Mouse (Mus musculus): ENCODE data around the gene Tlx2. TPM values are rescaled to one million over a fixed set of nuclear protein-coding genes. Genes with fewer than 3 reads are reported as not detected.

Gene Tlx2
- total and polyA plus RNA-seq, 3 experiments: not detected

- TF ChIP-seq UBTF (IDR thresholded peaks at IDR 0.05; ENCODE audit: low read depth, low read length) (no peak), KAT2A (IDR thresholded peaks at IDR 0.05; ENCODE audit: insufficient replicate concordance, low read length) (no peak), ZC3H11A (IDR thresholded peaks at IDR 0.05; ENCODE audit: low read depth, low read length) (no peak), ETS1 (conservative IDR thresholded peaks at IDR 0.05; ENCODE audit: low read depth, low read length) (0 out of 2 replicates have a peak, but pooled peaks have one; percentile 12), HCFC1 (IDR thresholded peaks at IDR 0.05; ENCODE audit: low read depth, low read length) (0 out of 2 replicates have a peak, but pooled peaks have one; percentile 9), IRF4 (IDR thresholded peaks at IDR 0.05; ENCODE audit: low read depth, low read length) (no peak), POLR2A (IDR thresholded peaks at IDR 0.05; ENCODE audit: low read depth, low read length) (no peak), ZMIZ1 (IDR thresholded peaks at IDR 0.05; ENCODE audit: low read depth, low read length) (no peak), ZNF384 (IDR thresholded peaks at IDR 0.05; ENCODE audit: low read depth, low read length) (no peak), NELFE (IDR thresholded peaks at IDR 0.05; ENCODE audit: low read depth, low read length) (no peak), POLR2AphosphoS2 (IDR thresholded peaks at IDR 0.05; ENCODE audit: low read depth, low read length) (no peak), NRF1 (IDR thresholded peaks at IDR 0.05; ENCODE audit: low read depth, low read length) (no peak), USF2 (conservative IDR thresholded peaks at IDR 0.05; ENCODE audit: low read depth, low read length) (no peak), JUND (conservative IDR thresholded peaks at IDR 0.05; ENCODE audit: low read depth, low read length) (no peak), CTCF (conservative IDR thresholded peaks at IDR 0.05 in 1 of 2, IDR thresholded peaks at IDR 0.05 in 1 of 2; ENCODE audit: low read depth in 2 of 2, low read length in 2 of 2) (no peak), E2F4 (IDR thresholded peaks at IDR 0.05; ENCODE audit: insufficient replicate concordance, low read depth, low read length) (no peak), CHD1 (IDR thresholded peaks at IDR 0.05; ENCODE audit: low read depth, low read length) (0 out of 2 replicates have a peak, but pooled peaks have one; percentile 80), MYC (IDR thresholded peaks at IDR 0.05; ENCODE audit: low read depth, low read length) (peak; percentile 86), BHLHE40 (IDR thresholded peaks at IDR 0.05; ENCODE audit: low read depth, low read length) (no peak), ELF1 (IDR thresholded peaks at IDR 0.05; ENCODE audit: low read depth, low read length) (0 out of 2 replicates have a peak, but pooled peaks have one; percentile 22), MEF2A (IDR thresholded peaks at IDR 0.05; ENCODE audit: borderline replicate concordance, low read depth, low read length) (no peak), MAX (IDR thresholded peaks at IDR 0.05; ENCODE audit: low read length) (peak; percentile 88), SMC3 (IDR thresholded peaks at IDR 0.05; ENCODE audit: low read depth, low read length) (0 out of 2 replicates have a peak, but pooled peaks have one; percentile 1), CHD2 (IDR thresholded peaks at IDR 0.05; ENCODE audit: low read length) (no peak), MAFK (IDR thresholded peaks at IDR 0.05; ENCODE audit: insufficient replicate concordance, low read length) (no peak), GABPA (IDR thresholded peaks at IDR 0.05; ENCODE audit: insufficient replicate concordance, low read depth, low read length) (no peak), JUN (IDR thresholded peaks at IDR 0.05; ENCODE audit: insufficient read depth, low read depth, low read length) (no peak), MAZ (IDR thresholded peaks at IDR 0.05; ENCODE audit: low read depth, low read length) (no peak), USF1 (IDR thresholded peaks at IDR 0.05; ENCODE audit: low read depth, low read length) (0 out of 2 replicates have a peak, but pooled peaks have one; percentile 7), TCF12 (IDR thresholded peaks at IDR 0.05; ENCODE audit: low read depth, low read length) (0 out of 2 replicates have a peak, but pooled peaks have one; percentile 46), RAD21 (IDR thresholded peaks at IDR 0.05; ENCODE audit: low read depth, low read length) (no peak), SIN3A (IDR thresholded peaks at IDR 0.05; ENCODE audit: low read length) (no peak; the same call in none of the 2 replicates), ZKSCAN1 (IDR thresholded peaks at IDR 0.05; ENCODE audit: borderline replicate concordance, low read depth, low read length) (no peak), TBP (conservative IDR thresholded peaks at IDR 0.05; ENCODE audit: low read depth, low read length) (0 out of 2 replicates have a peak, but pooled peaks have one; percentile 19), MXI1 (IDR thresholded peaks at IDR 0.05; ENCODE audit: low read depth, low read length) (peak; percentile 87), RCOR1 (conservative IDR thresholded peaks at IDR 0.05; ENCODE audit: low read depth, low read length) (no peak), EP300 (IDR thresholded peaks at IDR 0.05; ENCODE audit: low read length) (no peak), PAX5 (IDR thresholded peaks at IDR 0.05; ENCODE audit: low read length) (no peak)
- H3K9me3 ChIP-seq (replicated peaks; ENCODE audit: low read length): no peaks in the 10 kb centered on the region
- dilution Hi-C loops (cut with MboI; ENCODE audit: extremely low pct_ligation_motif_present, extremely low pct_unique_long_range_greater_than_20kb, low sequenced_read_pairs): no loop called here
- in situ Hi-C loops (cut with MboI; ENCODE audit: low pct_ligation_motif_present, low pct_unique_long_range_greater_than_20kb, low sequenced_read_pairs): no loop called here
- H3K27me3 ChIP-seq (replicated peaks): no peaks in the 10 kb centered on the region
- H3K9ac ChIP-seq (ENCODE audit: insufficient read depth, low read depth): peak overlapping the region; percentile 91
- peaks cover 8 to 52% of the 10 kb centered on the region in 2 experiments for H3K4me1 ChIP-seq (ENCODE audit: control insufficient read depth in 1 of 2, insufficient read depth in 2 of 2)
- H3K4me3 ChIP-seq (replicated peaks in 1 of 3; ENCODE audit: low read depth in 2 of 3, low read length in 2 of 3, poor library complexity in 1 of 3): peak overlapping the region; percentile 88 to 96 (median 89)
- peak; percentile 70 for DNase-seq (ENCODE audit: extremely low read depth)
- H3K79me2 ChIP-seq (replicated peaks; ENCODE audit: control insufficient read depth, extremely low read depth, insufficient read depth, poor library complexity, severe bottlenecking): peaks cover 38% of the 10 kb centered on the region
- H3K36me3 ChIP-seq (replicated peaks in 1 of 2; ENCODE audit: control insufficient read depth in 1 of 2, insufficient read depth in 1 of 2, low read length in 1 of 2): peaks cover 36 to 59% of the 10 kb centered on the region in 2 experiments
- peak overlapping the region; percentile 49 for H3K27ac ChIP-seq (ENCODE audit: insufficient read depth, low read depth)
- H3K4me2 ChIP-seq (ENCODE audit: insufficient read depth, low read depth, poor library complexity, severe bottlenecking): peak overlapping the region; percentile 80
These were observed 16.7 kb downstream of the Tlx2 start for GRCm38 (mm10) chr6:83053136-83053960.

All from CH12.LX (cell line).